Mouse (Mus musculus) kidney, adult 9 months (tissue): ENCODE data around the gene Efcab10.
A peak's percentile ranks its signal among the peaks of the same experiment; 100 is the strongest.

Source experiments
- DNase-seq: peaks from one replicate; pipeline ENCODE4 v3.0.0; 2022

The Efcab10 gene

DNA sequence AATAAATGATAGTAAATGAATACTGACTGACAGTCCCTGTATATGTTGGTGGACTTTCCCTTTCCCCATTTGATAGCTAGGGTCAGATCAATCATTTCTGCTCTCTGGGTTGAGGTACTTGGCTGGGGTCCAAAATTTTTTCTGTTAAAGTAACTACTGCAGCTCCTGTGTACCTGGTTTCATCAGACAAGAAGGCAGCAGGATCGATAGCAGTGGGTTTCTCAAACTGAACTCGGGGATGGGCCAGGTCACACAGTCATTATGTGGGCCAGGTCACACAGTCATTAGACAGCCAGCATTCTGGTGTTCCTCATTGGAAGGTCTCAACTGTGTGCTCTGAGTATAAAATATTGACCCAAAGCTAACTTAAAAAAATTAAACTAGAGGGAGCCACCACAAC lies 33.1 kb downstream of the Efcab10 start:
- DNase-seq = no peak

DNA sequence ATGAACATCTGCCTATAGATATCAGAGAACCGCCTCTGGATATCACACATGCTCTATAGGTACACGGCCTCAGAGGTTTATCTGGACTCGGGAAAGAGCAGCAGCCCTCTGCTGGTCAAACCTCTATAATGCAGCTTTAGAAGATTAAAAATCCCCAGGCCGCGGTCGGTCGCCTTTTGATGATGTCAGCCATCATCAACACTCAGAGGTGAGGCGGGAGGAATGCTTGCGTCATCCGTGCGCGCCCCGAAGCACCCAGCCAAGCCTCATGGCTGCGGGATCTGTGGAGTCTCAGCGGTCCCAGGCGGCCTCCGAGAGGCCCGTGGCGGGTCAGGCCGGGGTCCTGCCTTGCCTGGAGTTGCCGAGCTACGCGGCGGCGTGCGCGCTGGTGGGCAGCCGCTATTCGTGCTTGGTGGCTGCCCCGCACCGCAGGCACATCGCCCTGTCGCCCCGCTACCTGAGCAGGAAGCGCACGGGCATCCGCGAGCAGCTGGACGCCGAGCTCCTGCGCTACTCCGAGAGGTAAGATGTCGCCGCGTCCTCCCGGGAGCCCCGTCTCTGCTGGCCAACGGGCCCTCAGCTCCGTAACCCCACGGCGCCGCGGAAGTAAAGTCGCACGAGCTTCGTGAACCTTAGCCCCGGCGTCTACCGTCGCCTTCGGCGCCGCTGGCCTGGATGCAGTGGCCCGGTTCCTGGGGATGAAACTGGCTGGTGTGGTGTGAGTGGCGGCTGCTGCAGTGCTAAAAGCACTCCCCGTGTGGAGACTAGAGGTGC lies 34.9 kb downstream of the Efcab10 start, which contains the start of gene Twistnb:
Gene Twistnb (plus strand): TSS at position 249 of the 774 bp plus-strand sequence.
- peak; percentile 99 for DNase-seq

DNA sequence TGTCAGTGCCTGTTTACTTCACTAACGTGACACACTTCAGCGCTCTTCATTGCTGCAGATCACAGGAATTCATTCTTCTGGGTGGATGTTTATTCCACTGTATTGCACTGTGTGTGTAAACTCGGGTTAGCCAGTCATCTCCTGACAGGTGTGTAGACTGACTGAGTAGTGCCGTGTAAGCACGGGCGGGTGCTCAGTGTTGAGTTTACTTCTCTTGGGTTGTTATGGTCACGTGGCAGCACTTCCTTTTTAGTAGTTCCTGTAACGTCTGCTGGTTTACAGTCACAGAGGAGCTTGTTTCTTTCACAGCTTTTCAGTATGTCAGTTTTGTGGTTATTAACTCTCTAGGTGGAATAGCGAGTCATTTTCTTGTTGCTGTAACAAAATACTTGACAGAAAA lies 39.2 kb downstream of the Efcab10 start:
- DNase-seq = no peak

DNA sequence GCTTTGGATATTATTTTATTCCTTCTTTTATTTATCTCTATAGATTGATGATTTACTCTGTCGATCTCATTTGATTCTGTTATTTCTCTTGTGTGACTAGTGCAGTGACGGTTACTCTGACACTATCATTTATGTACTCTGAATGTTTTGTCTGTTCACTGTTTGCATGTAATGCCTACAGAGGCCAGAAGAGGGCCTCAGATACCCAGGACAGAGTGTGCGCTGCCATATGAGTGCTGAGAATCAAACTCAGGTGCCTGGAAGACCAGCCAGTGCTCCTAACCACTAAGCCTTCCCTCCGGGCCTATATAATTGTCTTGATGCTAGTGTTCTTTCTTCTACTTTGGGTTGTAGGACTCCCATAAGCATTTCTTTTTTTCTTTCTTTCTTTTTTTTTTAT lies 40.1 kb downstream of the Efcab10 start:
- DNase-seq = no peak
